Mouse (Mus musculus): ENCODE results near the gene C87499. TPM values are rescaled to one million over a fixed set of nuclear protein-coding genes. Genes with fewer than 3 reads are reported as not detected.

Gene C87499
- not detected for polyA plus RNA-seq (2021)

DNA sequence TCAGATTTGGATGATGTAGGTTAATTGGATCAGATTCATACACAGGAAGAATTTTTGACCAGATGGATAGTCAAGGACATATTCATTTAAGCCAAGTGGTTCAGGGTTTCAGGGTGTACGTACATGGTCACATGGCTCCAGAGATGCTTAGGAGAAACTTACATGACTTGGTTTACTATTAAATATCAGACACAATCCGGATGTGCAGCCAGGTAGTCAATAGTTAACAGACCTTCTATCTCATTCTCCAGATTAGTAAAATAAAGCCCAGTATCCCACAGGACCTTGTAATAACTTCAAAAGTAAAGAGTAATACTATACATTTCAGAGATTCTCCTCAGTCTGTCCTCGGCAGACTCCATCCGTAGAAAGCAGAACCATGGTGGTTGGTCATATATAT, at the start of gene C87499:
Gene C87499 (minus strand): TSS at position 101 of the 400 bp plus-strand sequence.
- POLR2A ChIA-PET = no interaction called here
- ATAC-seq (no peak), DNase-seq (ENCODE audit: low read depth, low spot score) (no peak)
- no peaks in the 10 kb centered on the region for H3K27me3 ChIP-seq
- in situ Hi-C loops (cut with MboI; ENCODE audit: low pct_unique_long_range_greater_than_20kb) = loop anchor here (10.0 kb wide), 1 partner anchor 80 kb away; the partner anchor contains the start of gene Ifna15
- CTCF ChIA-PET = no interaction called here
- TF ChIP-seq CTCF (IDR thresholded peaks at IDR 0.05) = no peak

DNA sequence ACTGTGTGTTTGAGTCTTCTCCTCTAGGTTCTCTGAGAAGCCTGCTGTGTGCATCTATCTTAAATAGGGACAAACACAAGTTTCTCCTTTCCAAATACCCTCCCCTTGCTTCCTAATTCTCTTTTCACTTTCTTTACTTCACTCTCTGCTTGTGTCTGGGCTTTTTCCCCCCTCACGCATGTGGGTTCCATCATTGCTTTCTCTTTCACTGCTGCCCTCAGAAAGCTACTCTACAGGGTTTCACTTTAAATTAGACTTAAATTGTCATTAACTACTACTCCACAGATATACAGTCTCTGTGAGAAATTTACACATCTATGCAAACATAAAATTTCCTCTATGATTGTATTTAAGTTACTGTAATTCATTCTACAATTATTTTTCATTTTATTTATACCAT, 49.6 kb upstream of the C87499 start, which contains the start of gene Ifna2:
Gene Ifna2 (minus strand): TSS at position 101 of the 400 bp plus-strand sequence.
- peaks cover 8% of the 10 kb centered on the region for H3K27me3 ChIP-seq
- no peak for TF ChIP-seq CTCF (IDR thresholded peaks at IDR 0.05)
- ATAC-seq = no peak

DNA sequence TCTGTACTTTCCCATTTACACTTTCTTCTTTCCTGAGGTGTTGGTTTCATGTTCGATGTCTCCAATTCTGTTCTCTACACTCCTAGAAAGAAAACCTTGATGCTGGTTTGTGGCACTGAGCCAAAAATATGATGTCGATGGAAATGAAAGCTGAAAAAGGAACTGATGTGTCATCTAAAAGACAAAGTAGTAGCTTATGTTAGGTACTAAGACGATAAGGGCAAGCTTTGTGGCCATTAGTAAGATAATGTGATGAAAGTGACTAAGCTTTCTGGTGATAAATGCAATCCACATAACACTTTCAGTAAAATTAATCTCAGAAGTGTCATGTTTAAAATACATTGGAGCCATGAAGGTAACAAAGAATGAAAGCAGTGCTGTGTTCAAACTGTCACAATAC, 47.1 kb upstream of the C87499 start:
- in situ Hi-C loops (cut with MboI; ENCODE audit: low pct_unique_long_range_greater_than_20kb) = no loop called here
- DNase-seq (ENCODE audit: low read depth, low spot score) = no peak
- H3K27me3 ChIP-seq = no peaks in the 10 kb centered on the region
- ATAC-seq = no peak
- POLR2A ChIA-PET = interaction anchor here (1.0 kb wide), 1 partner anchor 140 kb away, joined by 3 read pairs; no protein-coding TSS in a partner anchor
- CTCF ChIA-PET = interaction anchor here (1.3 kb wide), 1 partner anchor 140 kb away, joined by 4 read pairs; no protein-coding TSS in a partner anchor
- TF ChIP-seq CTCF (IDR thresholded peaks at IDR 0.05) = no peak

More for the DNA sequence above, 49.6 kb upstream of the C87499 start, which contains the start of gene Ifna2:
- no peak for DNase-seq (ENCODE audit: low read depth, low spot score)
- POLR2A ChIA-PET = no interaction called here
- CTCF ChIA-PET = interaction anchor here (1.2 kb wide), 1 partner anchor 13 kb away, joined by 3 read pairs; no protein-coding TSS in a partner anchor
- in situ Hi-C loops (cut with MboI; ENCODE audit: low pct_unique_long_range_greater_than_20kb) = no loop called here

DNA sequence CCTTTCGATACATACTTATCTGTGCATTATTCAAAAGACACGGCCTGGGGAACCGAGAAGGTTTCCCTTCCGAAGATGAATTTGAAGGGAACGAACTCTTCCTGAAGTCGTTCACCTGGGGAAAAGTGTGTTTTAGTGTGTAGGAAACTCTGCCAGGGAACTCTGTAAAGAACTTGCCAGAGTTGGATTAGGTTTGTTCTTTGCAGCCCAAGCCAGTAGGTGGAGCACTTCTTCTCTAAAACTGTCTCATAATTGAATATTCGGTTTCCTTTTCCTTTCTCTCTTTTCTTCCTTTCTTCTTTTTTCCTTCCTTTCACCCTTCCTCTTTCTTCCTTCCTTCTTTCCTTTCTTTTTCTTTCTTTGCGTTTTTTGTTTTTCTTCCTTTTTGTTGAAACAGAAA, 46.2 kb upstream of the C87499 start:
- POLR2A ChIA-PET = interaction anchor here (1.0 kb wide), 1 partner anchor 141 kb away, joined by 3 read pairs; no protein-coding TSS in a partner anchor
- peaks cover under 1% of the 10 kb centered on the region for H3K27me3 ChIP-seq
- no peak for ATAC-seq
- TF ChIP-seq CTCF (IDR thresholded peaks at IDR 0.05) = peak; percentile 39
- DNase-seq (ENCODE audit: low read depth, low spot score) = no peak
- in situ Hi-C loops (cut with MboI; ENCODE audit: low pct_unique_long_range_greater_than_20kb) = no loop called here
- CTCF ChIA-PET = no interaction called here

DNA sequence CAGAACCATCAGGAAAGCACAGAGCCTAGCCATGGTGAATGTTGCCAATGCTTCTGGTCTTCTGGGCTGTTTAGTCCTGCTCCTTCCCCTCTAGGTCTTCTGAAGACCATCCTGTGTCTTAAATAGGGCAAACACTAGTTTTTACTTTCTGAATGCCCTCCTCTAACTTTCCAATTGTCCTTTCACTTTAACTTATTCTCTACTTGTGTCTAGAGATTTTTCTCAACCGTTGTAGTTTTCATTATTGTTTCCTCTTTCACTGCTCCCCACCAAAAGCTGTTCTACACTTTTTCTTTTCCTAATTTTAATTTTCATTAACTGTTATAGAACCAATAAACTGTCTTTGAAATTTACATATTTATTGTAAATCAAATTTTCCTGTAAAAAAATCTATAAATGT, 42.6 kb upstream of the C87499 start, which contains the start of gene Ifna16:
Gene Ifna16 (minus strand): TSS at position 101 of the 400 bp plus-strand sequence.
- no peak for TF ChIP-seq CTCF (IDR thresholded peaks at IDR 0.05)
- in situ Hi-C loops (cut with MboI; ENCODE audit: low pct_unique_long_range_greater_than_20kb) = no loop called here
- DNase-seq (ENCODE audit: low read depth, low spot score) = no peak
- H3K27me3 ChIP-seq = peaks cover 7% of the 10 kb centered on the region
- ChIA-PET CTCF (interaction anchor here (0.6 kb wide), 1 partner anchor 154 kb away, joined by 10 read pairs; no protein-coding TSS in a partner anchor), POLR2A (no interaction called here)
- ATAC-seq = no peak

DNA sequence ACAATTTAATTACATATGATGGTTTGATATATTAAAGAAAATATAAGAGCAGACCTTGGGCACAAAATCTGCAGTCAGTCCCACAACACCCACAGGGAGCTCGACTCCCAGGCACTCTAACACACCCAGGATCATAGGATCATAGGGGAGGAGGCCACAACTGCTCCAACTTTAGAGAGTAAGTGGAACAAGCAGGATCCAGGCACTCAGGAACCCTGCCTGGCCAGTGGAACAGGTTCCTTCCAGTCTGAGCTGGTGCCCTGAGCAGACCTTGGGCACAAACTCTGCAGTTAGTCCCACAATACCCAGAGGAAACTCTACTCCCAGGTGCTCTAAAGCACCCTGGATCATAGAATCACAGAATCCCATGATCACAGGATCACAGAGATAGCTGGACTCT, 21.2 kb upstream of the C87499 start:
- no peak for TF ChIP-seq CTCF (IDR thresholded peaks at IDR 0.05)
- ATAC-seq (no peak), DNase-seq (ENCODE audit: low read depth, low spot score) (no peak)
- in situ Hi-C loops (cut with MboI; ENCODE audit: low pct_unique_long_range_greater_than_20kb) = no loop called here
- H3K27me3 ChIP-seq = peaks cover 7% of the 10 kb centered on the region
- POLR2A ChIA-PET = no interaction called here
- CTCF ChIA-PET = no interaction called here

DNA sequence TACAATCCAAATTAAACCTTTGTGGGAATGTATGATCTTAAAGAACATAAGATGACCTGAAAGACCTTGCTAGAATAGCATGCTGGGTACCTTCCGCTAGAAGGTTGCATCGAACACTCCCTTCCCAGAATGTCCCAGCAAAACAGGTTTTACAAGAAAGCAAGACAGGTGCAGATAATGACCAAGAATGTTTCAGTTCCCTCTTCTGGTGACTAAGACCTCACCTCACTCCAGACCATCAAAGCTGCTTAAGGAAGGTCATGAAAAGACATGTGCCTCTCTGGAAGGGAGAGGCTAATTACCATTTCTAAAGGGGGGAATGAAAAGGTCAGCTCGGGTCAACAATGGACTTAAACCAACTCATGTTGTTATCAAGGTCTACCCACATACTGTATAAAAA, 19.4 kb upstream of the C87499 start:
- no peak for ATAC-seq
- no peak for TF ChIP-seq CTCF (IDR thresholded peaks at IDR 0.05)
- POLR2A ChIA-PET = no interaction called here
- CTCF ChIA-PET = no interaction called here
- no peak for DNase-seq (ENCODE audit: low read depth, low spot score)
- H3K27me3 ChIP-seq = peaks cover 7% of the 10 kb centered on the region
- in situ Hi-C loops (cut with MboI; ENCODE audit: low pct_unique_long_range_greater_than_20kb) = no loop called here

DNA sequence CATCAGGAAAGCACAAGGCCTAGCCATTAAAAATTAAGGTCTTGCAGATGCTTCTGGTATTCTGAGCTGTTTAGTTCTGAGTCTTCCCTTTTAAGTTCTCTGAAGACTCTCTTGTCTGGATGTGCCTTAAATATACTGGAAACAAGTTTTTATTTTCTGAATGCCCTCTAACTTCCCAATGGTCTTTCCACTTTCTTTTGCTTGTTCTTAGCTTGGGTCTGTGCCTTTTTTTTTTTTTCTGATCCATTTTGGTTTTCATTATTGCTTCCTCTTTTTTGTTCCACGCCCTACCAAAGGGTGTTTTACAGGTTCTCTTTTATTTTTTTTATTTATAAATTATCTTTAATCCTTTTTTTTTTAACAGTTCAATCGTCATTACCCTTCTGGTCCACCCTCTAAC, 10.1 kb upstream of the C87499 start, which contains the start of gene Ifna13:
Gene Ifna13 (minus strand): TSS at position 101 of the 400 bp plus-strand sequence.
- POLR2A ChIA-PET = no interaction called here
- no peak for ATAC-seq
- TF ChIP-seq CTCF (IDR thresholded peaks at IDR 0.05) = no peak
- H3K27me3 ChIP-seq = no peaks in the 10 kb centered on the region
- in situ Hi-C loops (cut with MboI; ENCODE audit: low pct_unique_long_range_greater_than_20kb) = no loop called here
- DNase-seq (ENCODE audit: low read depth, low spot score) = no peak
- CTCF ChIA-PET = no interaction called here

DNA sequence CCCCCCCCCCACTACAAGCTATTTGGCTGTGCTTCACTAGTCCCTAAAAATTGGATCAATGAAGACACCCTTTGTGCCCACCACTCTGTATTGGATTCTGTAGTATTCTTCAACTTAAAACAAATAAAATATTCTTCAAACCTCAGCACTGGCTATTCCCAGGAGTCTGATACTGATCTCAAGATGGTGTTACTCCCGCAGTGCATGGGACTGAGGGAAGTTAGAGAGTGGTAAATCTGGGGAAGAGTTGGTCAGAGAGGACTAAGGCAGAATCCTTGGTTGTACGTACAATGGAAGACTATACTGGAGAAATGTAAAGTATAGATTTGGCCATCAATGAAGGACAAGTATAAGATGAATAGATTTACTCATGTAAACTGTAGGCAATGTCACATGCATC, 8.3 kb upstream of the C87499 start:
- ChIA-PET CTCF (no interaction called here), POLR2A (no interaction called here)
- TF ChIP-seq CTCF (IDR thresholded peaks at IDR 0.05) = no peak
- in situ Hi-C loops (cut with MboI; ENCODE audit: low pct_unique_long_range_greater_than_20kb) = no loop called here
- H3K27me3 ChIP-seq = no peaks in the 10 kb centered on the region
- no peak for ATAC-seq
- DNase-seq (ENCODE audit: low read depth, low spot score) = no peak

DNA sequence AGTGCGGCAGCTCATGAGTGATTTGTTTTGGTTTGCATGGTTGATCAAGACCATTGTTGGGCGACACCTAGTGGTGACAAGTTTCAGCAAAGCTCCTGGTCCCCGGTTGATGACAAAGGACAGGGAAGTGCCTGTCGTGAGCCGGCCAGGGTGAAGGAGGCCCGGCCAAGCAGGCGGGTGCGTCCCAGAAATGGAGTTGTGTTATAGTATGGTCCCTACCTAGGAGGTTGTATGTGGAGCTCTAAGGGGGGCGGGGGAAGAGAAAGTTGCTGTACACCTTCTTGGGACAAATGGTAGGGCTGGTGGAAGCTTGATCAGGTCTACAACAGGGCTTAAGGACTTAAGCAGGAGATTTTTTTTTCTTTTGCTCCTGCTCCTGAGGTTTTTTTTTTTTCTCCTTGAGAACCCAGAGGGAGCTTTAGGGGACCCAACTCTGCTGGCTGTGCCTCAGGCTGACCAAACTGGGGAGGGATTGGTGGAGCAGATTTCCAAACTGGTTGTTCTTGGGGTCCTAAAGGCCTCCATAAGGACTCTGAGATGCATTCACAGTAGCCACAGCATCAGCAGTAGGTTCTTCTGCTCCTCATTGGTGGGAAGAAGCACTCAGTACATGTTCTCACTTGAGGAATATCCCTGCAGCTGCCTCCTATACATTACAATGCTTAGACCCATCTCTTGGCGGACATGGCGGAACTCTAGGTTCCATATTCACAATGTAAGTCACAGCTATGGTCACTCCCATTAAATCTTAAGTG, 7.0 kb upstream of the C87499 start:
- CTCF ChIA-PET = interaction anchor here (0.6 to 1.8 kb wide), 6 partner anchors 9 to 116 kb away, joined by 3 to 12 read pairs (median 3); no protein-coding TSS in a partner anchor
- peak; percentile 55 for TF ChIP-seq CTCF (IDR thresholded peaks at IDR 0.05)
- ATAC-seq = peak; percentile 94
- POLR2A ChIA-PET = interaction anchor here (0.6 kb wide), 1 partner anchor 27 kb away, joined by 4 read pairs; no protein-coding TSS in a partner anchor
- H3K27me3 ChIP-seq = no peaks in the 10 kb centered on the region
- peak; percentile 100 for DNase-seq (ENCODE audit: low read depth, low spot score)
- in situ Hi-C loops (cut with MboI; ENCODE audit: low pct_unique_long_range_greater_than_20kb) = no loop called here

DNA sequence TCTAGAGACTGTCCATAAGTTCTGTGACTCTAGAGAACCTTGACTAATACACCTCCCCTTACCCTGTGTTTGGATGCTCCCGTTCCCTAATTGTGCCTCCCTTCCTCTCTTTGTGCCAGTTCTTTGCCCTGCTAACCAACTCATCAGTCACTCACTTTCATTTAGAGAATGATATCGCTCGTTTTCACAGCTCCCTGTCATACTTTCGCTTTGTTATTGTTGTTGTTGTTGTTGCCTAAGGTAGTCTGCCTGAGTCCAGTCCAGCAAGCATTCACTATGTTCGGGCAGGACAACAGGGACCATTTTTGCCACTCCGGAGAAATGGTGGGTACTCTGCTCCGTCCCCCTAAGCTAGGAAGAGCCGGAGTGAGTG, 6.5 kb upstream of the C87499 start:
- DNase-seq (ENCODE audit: low read depth, low spot score) = no peak
- no peaks in the 10 kb centered on the region for H3K27me3 ChIP-seq
- in situ Hi-C loops (cut with MboI; ENCODE audit: low pct_unique_long_range_greater_than_20kb) = no loop called here
- TF ChIP-seq CTCF (IDR thresholded peaks at IDR 0.05) = no peak
- no peak for ATAC-seq
- ChIA-PET CTCF (interaction anchor here (0.6 to 1.8 kb wide), 6 partner anchors 10 to 117 kb away, joined by 3 to 12 read pairs (median 3); no protein-coding TSS in a partner anchor), POLR2A (interaction anchor here (0.6 kb wide), 1 partner anchor 26 kb away, joined by 4 read pairs; no protein-coding TSS in a partner anchor)

Measured in Patski (cell line).